Mouse (Mus musculus) CH12.LX (cell line): ENCODE measurements around the gene Parp1.

ENCODE experiments used
- CHD1 ChIP-seq: IDR thresholded peaks from 2 replicates; pipeline ENCODE4 v1.6.1; 2012; ENCODE audit warnings: low read depth, low read length, improper control_type of control experiment, inconsistent platforms
- CTCF ChIP-seq, 2 experiments: IDR thresholded peaks in 1 of 2; conservative IDR thresholded peaks in 1 of 2; 2 replicates each; pipeline ENCODE4 v1.5.1; 2011 to 2012; ENCODE audit warnings: low read depth in 2 of 2, low read length in 2 of 2, improper control_type of control experiment in 1 of 2, inconsistent platforms in 1 of 2, mild to moderate bottlenecking in 1 of 2, moderate library complexity in 1 of 2
- ELF1 ChIP-seq: IDR thresholded peaks from 2 replicates; pipeline ENCODE4 v1.6.1; 2014; ENCODE audit warnings: low read depth, mild to moderate bottlenecking, inconsistent platforms, low read length, improper control_type of control experiment
- EP300 ChIP-seq: IDR thresholded peaks from 2 replicates; pipeline ENCODE4 v1.6.1; 2011; ENCODE audit warnings: low read length, improper control_type of control experiment
- ETS1 ChIP-seq: conservative IDR thresholded peaks from 2 replicates; pipeline ENCODE4 v1.6.1; 2012; ENCODE audit warnings: low read depth, mild to moderate bottlenecking, inconsistent platforms, low read length, improper control_type of control experiment, moderate library complexity
- KAT2A ChIP-seq: IDR thresholded peaks from 2 replicates; pipeline ENCODE4 v1.6.1; 2012; ENCODE audit warnings: low read length, improper control_type of control experiment, inconsistent platforms; ENCODE audit not compliant: insufficient replicate concordance
- MXI1 ChIP-seq: IDR thresholded peaks from 2 replicates; pipeline ENCODE4 v1.6.1; 2011; ENCODE audit warnings: mild to moderate bottlenecking, low read depth, low read length, improper control_type of control experiment
- MYC ChIP-seq: IDR thresholded peaks from 2 replicates; pipeline ENCODE4 v1.6.1; 2011; ENCODE audit warnings: low read depth, mild to moderate bottlenecking, improper control_type of control experiment, low read length
- NRF1 ChIP-seq: IDR thresholded peaks from 2 replicates; pipeline ENCODE4 v1.6.1; 2014; ENCODE audit warnings: low read depth, mild to moderate bottlenecking, inconsistent platforms, low read length, improper control_type of control experiment, moderate library complexity
- POLR2A ChIP-seq: IDR thresholded peaks from 2 replicates; pipeline ENCODE4 v1.6.1; 2011; ENCODE audit warnings: low read depth, mild to moderate bottlenecking, improper control_type of control experiment, low read length
- SIN3A ChIP-seq: IDR thresholded peaks from 2 replicates; pipeline ENCODE4 v1.6.1; 2012; ENCODE audit warnings: low read length, improper control_type of control experiment, inconsistent platforms
- UBTF ChIP-seq: IDR thresholded peaks from 2 replicates; pipeline ENCODE4 v1.6.1; 2012; ENCODE audit warnings: low read depth, mild to moderate bottlenecking, inconsistent platforms, low read length, improper control_type of control experiment, moderate library complexity
- USF2 ChIP-seq: conservative IDR thresholded peaks from 2 replicates; pipeline ENCODE4 v1.6.1; 2011; ENCODE audit warnings: low read depth, low read length, improper control_type of control experiment

GRCm38 (mm10) chr1:180542712-180543371 is 25.9 kb upstream of the Parp1 start:
- TF ChIP-seq MXI1 (no peak), POLR2A (no peak), CTCF (conservative IDR thresholded peaks at IDR 0.05 in 1 of 2, IDR thresholded peaks at IDR 0.05 in 1 of 2; ENCODE audit: low read depth in 2 of 2, low read length in 2 of 2) (no peak), MYC (no peak), SIN3A (no peak), EP300 (no peak; the same call in 1 of the 2 replicates), UBTF (no peak), ELF1 (no peak), USF2 (no peak), ETS1 (no peak), KAT2A (no peak), CHD1 (no peak), NRF1 (no peak)
